Mouse (Mus musculus) liver, embryonic 18 days (tissue): ENCODE results near the gene Smyd1. TPM values are rescaled to one million over a fixed set of nuclear protein-coding genes. Genes with fewer than 3 reads are reported as not detected.

Source experiments
- polyA plus RNA-seq: library from polyadenylated mRNA; depleted of rRNA; stranded (reverse); fragments of >200 nt; gene quantifications from 2 replicates; pipeline ENCODE4 v1.2.3, GENCODE M21; 2012; rRNA removed

Smyd1 gene
- 0.32 and 0.43 TPM in 2 replicates for polyA plus RNA-seq

GRCm38 (mm10) chr6:71321826-71322283 is at the start of gene Smyd1:
Gene Smyd1, minus strand, starts transcription at chr6:71322233.

GRCm38 (mm10) chr6:71322491-71322921 is 473 bp upstream of the Smyd1 start, which contains the start of gene Cd8b1:
Gene Cd8b1, plus strand, starts transcription at chr6:71322788.

GRCm38 (mm10) chr6:71271389-71272315 is 50.4 kb downstream of the Smyd1 start, which contains the start of gene Krcc1:
Gene Krcc1, plus strand, starts transcription at chr6:71271677.

GRCm38 (mm10) chr6:71199612-71200011 is 122.4 kb downstream of the Smyd1 start, which contains the start of gene Fabp1:
Gene Fabp1, plus strand, starts transcription at chr6:71199827.

Other genes with a start within 250 kb of the Smyd1 start
- gene Thnsl2, start 177.8 kb downstream of the Smyd1 start, polyA plus RNA-seq: 20.9 and 28.3 TPM in 2 replicates
- gene Fabp1, start 122.4 kb downstream of the Smyd1 start, polyA plus RNA-seq: 3,332 and 4,986 TPM in 2 replicates
- 18.7 and 20.3 TPM in 2 replicates for gene Krcc1, start 50.6 kb downstream of the Smyd1 start, polyA plus RNA-seq
- 0.04 TPM in 1 of 2 replicates, not detected in the other for gene Cd8b1, start 555 bp upstream of the Smyd1 start, polyA plus RNA-seq
- 0.05 TPM in 1 of 2 replicates, not detected in the other for gene Cd8a, start 51.2 kb upstream of the Smyd1 start, polyA plus RNA-seq
- 16.4 and 16.9 TPM in 2 replicates for gene Rmnd5a, start 118.4 kb upstream of the Smyd1 start, polyA plus RNA-seq
- gene Rnf103, start 171.7 kb upstream of the Smyd1 start, polyA plus RNA-seq: 9.7 and 10.9 TPM in 2 replicates
- gene Chmp3, start 221.6 kb upstream of the Smyd1 start, polyA plus RNA-seq: 24.2 and 25.6 TPM in 2 replicates